Mouse (Mus musculus) G1E (cell line): ENCODE data around the gene Fry. TPM values are rescaled to one million over a fixed set of nuclear protein-coding genes. Genes with fewer than 3 reads are reported as not detected.

Experiments used
- ATAC-seq: 2 replicates; pipeline ENCODE4 v1.8.0; 2016; ENCODE audit warnings: mild to moderate bottlenecking; ENCODE audit not compliant: insufficient number of reproducible peaks, poor library complexity, low FRiP score, severe bottlenecking; ENCODE audit errors: extremely low read depth
- DNase-seq: peaks from one replicate; pipeline ENCODE4 v3.0.0; 2012; ENCODE audit warnings: low spot score
- H3K27me3 ChIP-seq: 2 replicates; pipeline ENCODE4 v1.6.1; 2012; ENCODE audit warnings: mild to moderate bottlenecking, low read length, inconsistent platforms; ENCODE audit not compliant: insufficient read depth
- H3K36me3 ChIP-seq: replicated peaks from 2 replicates; pipeline ENCODE3; 2012; ENCODE audit warnings: mild to moderate bottlenecking, inconsistent platforms
- H3K4me1 ChIP-seq: 2 replicates; pipeline ENCODE4 v1.6.1; 2012; ENCODE audit warnings: low read depth, low read length, inconsistent platforms, mixed read lengths; ENCODE audit not compliant: insufficient read depth
- H3K4me3 ChIP-seq: 2 replicates; pipeline ENCODE4 v1.5.1; 2012; ENCODE audit warnings: low read depth, mild to moderate bottlenecking, inconsistent platforms, low read length, moderate library complexity, mixed read lengths
- H3K9me3 ChIP-seq: replicated peaks from 2 replicates; pipeline ENCODE4 v1.6.1; 2012; ENCODE audit warnings: inconsistent platforms
- CTCF ChIP-seq: IDR thresholded peaks from 2 replicates; pipeline ENCODE4 v1.5.1; 2012; ENCODE audit warnings: low read depth, low read length, inconsistent platforms, mixed read lengths
- GATA1 ChIP-seq: IDR thresholded peaks from 2 replicates; pipeline ENCODE4 v1.6.1; 2012; ENCODE audit warnings: borderline replicate concordance, low read length, inconsistent platforms, mixed read lengths
- GATA2 ChIP-seq: IDR thresholded peaks from 2 replicates; pipeline ENCODE4 v1.6.1; 2012; ENCODE audit warnings: low read depth, low read length, inconsistent platforms, borderline replicate concordance
- POLR2AphosphoS5 ChIP-seq: IDR thresholded peaks from 2 replicates; pipeline ENCODE4 v1.6.1; 2012; ENCODE audit warnings: low read depth, low read length, inconsistent platforms; ENCODE audit not compliant: insufficient replicate concordance
- TAL1 ChIP-seq: conservative IDR thresholded peaks from 2 replicates; pipeline ENCODE4 v1.6.1; 2012; ENCODE audit warnings: low read depth, low read length, inconsistent platforms, mixed read lengths
- polyA plus RNA-seq: library from polyadenylated mRNA; stranded (reverse); fragments of >175 nt; gene quantifications from 2 replicates; pipeline ENCODE4 v1.2.3, GENCODE M21; 2012
- total RNA-seq, 2 experiments: library from RNA; stranded (forward) in 1 of 2; stranded (reverse) in 1 of 2; fragments of 200-1000 nt in 1 of 2; fragments of >200 nt in 1 of 2; fragmentation: Nextera tagmentation in 1 of 2; gene quantifications; 2 replicates each; pipeline ENCODE4 v1.2.3; 2014 to 2017

The Fry gene
- total and polyA plus RNA-seq, 3 experiments: 2.6 to 5.5 (median 2.7) TPM

DNA sequence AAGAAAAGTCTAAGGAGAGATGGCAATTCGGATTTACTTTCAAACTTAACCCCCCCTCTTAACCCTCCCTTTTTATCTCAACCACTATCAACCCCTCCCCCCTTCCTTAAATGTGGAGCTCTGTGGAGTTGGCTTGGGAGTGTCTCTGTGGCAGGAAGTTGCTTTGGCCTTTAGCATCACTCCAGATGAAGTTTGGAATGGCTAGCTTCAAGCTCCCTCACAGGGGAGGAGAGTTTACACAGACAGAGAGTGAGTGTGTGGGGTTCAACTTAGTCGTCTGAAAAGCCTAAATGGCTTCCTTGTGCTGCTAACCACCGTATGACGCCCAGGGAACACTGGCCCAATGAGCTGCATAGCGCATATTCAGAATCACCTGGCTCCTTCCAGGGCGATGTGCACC lies 145.2 kb downstream of the Fry start:
- H3K36me3 ChIP-seq: no peaks in the 10 kb centered on the region
- TF ChIP-seq GATA2: no peak
- TF ChIP-seq POLR2AphosphoS5: no peak
- no peak for TF ChIP-seq GATA1
- no peak for TF ChIP-seq TAL1
- no peak for TF ChIP-seq CTCF
- H3K27me3 ChIP-seq: no peaks in the 10 kb centered on the region
- H3K4me3 ChIP-seq: no peak overlapping the region
- H3K9me3 ChIP-seq: peaks cover 54% of the 10 kb centered on the region
- H3K4me1 ChIP-seq: no peaks in the 10 kb centered on the region
- DNase-seq (no peak), ATAC-seq (no peak)

DNA sequence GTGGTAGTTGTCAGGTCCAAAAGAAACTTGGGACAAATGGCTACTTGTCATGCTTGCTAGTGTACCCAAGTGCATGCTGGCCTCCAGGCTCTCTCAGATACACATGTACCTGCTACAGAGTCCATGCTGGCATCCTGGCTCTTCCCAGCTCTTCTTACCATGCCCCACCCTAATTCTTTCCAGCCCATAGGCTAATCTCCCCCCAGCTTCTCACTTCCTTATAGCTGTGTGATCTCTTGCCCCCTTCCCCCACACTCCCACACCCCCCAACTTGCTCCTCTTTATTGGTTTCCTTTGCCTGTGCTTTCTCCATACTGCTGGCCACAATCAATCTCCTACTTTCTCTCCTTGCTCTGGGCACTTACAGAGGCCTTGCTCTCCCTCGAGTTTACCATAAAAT lies 146.6 kb downstream of the Fry start:
- DNase-seq (no peak), ATAC-seq (no peak)
- no peaks in the 10 kb centered on the region for H3K27me3 ChIP-seq
- H3K4me1 ChIP-seq: no peaks in the 10 kb centered on the region
- peaks cover 52% of the 10 kb centered on the region for H3K9me3 ChIP-seq
- H3K4me3 ChIP-seq: no peak overlapping the region
- H3K36me3 ChIP-seq: no peaks in the 10 kb centered on the region
- TF ChIP-seq GATA1: no peak
- no peak for TF ChIP-seq POLR2AphosphoS5
- TF ChIP-seq GATA2: no peak
- TF ChIP-seq TAL1: no peak
- TF ChIP-seq CTCF: no peak

DNA sequence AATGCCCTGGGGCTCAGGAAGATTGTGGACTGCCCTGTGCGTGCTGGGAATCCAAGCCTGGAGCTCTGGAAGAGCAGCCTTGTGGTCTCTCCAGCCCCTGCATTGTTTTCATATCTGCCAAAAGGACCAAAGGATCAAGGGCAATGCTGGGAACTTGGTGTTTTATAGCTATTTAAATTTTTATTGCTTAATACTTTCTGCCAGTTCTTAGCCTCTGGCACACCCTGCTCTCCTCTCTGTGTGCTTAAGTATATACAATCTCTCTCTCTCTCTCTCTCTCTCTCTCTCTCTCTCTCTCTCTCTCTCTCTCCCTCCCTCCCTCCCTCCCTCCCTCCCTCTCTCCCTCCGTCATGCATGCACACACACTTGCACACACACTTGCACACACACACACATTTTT lies 147.5 kb downstream of the Fry start:
- DNase-seq (no peak), ATAC-seq (no peak)
- H3K4me1 ChIP-seq: no peaks in the 10 kb centered on the region
- peaks cover 54% of the 10 kb centered on the region for H3K9me3 ChIP-seq
- H3K27me3 ChIP-seq: no peaks in the 10 kb centered on the region
- H3K4me3 ChIP-seq: no peak overlapping the region
- TF ChIP-seq GATA1: no peak
- TF ChIP-seq GATA2: no peak
- no peak for TF ChIP-seq POLR2AphosphoS5
- TF ChIP-seq CTCF: no peak
- no peak for TF ChIP-seq TAL1
- no peaks in the 10 kb centered on the region for H3K36me3 ChIP-seq

DNA sequence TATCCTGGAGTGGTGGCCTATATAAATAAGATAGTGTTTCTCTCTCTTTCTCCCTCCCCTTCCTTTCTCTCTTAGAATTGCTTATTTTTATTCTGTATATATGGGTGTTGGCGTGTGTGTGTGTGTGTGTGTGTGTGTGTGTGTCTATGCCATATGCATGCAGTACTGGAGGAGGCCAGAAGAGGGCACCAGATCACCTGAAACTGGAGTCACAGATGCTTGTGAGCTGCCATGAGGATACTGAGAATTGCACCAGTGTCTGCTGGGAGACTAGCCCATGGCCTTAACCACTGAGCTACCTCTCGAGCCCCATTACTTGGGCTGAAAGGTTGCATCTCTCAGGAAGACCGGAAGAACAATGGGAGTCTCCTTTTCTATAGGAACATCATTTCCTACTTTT lies 149.8 kb downstream of the Fry start:
- Histone ChIP-seq H3K9me3 (peaks cover 51% of the 10 kb centered on the region), H3K36me3 (no peaks in the 10 kb centered on the region), H3K27me3 (no peaks in the 10 kb centered on the region), H3K4me3 (no peak overlapping the region), H3K4me1 (no peaks in the 10 kb centered on the region)
- ATAC-seq (no peak), DNase-seq (no peak)
- no peak for TF ChIP-seq GATA2
- no peak for TF ChIP-seq GATA1
- TF ChIP-seq POLR2AphosphoS5: no peak
- TF ChIP-seq CTCF: no peak
- no peak for TF ChIP-seq TAL1

DNA sequence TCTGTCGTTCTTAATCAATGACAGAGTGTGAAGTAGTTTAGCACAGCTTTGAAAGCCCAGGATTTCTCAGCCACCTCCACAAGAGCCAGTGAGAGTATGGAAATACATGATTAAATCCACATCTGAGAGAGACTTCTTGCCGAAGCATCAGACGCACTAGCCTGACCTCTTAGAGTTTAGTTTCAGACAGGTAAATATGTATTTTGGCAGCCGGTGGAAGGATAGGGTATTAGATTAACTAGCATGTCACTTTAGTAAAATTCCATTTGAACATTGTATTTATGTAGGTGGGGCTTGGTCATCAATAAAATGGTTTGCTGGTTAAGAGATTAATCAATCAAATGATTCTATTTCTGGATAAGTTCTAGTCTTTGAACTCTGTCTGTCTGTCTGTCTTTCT lies 152.0 kb downstream of the Fry start:
- peaks cover 47% of the 10 kb centered on the region for H3K9me3 ChIP-seq
- H3K4me3 ChIP-seq: no peak overlapping the region
- ATAC-seq: no peak
- DNase-seq: no peak
- TF ChIP-seq TAL1: no peak
- TF ChIP-seq GATA2: no peak
- no peak for TF ChIP-seq CTCF
- TF ChIP-seq POLR2AphosphoS5: no peak
- TF ChIP-seq GATA1: no peak
- H3K36me3 ChIP-seq: no peaks in the 10 kb centered on the region
- H3K27me3 ChIP-seq: no peaks in the 10 kb centered on the region
- H3K4me1 ChIP-seq: no peaks in the 10 kb centered on the region

DNA sequence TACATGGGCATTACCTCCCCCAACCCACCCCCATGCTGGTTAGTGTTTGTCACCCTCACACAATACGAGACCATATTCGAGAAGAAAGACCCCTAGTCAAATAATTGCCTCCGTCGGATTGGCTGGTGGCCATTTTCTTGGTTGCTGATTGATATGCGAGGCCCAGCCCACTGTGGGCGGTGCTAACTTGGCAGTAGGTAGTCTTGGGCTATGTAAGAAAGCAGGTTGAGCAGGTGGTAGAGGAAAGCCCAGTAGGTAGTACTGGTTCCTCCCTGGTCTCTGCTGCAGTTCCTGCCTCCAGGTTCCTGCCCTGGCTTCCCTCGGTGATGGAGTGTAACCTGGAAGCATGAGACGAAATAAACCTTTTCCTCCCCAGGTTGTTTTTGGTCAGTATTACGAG lies 153.7 kb downstream of the Fry start:
- Histone ChIP-seq H3K4me3 (no peak overlapping the region), H3K36me3 (no peaks in the 10 kb centered on the region), H3K9me3 (peaks cover 54% of the 10 kb centered on the region), H3K4me1 (no peaks in the 10 kb centered on the region), H3K27me3 (no peaks in the 10 kb centered on the region)
- TF ChIP-seq TAL1 (no peak), POLR2AphosphoS5 (no peak), CTCF (no peak), GATA2 (no peak), GATA1 (no peak)
- ATAC-seq (no peak), DNase-seq (no peak)

DNA sequence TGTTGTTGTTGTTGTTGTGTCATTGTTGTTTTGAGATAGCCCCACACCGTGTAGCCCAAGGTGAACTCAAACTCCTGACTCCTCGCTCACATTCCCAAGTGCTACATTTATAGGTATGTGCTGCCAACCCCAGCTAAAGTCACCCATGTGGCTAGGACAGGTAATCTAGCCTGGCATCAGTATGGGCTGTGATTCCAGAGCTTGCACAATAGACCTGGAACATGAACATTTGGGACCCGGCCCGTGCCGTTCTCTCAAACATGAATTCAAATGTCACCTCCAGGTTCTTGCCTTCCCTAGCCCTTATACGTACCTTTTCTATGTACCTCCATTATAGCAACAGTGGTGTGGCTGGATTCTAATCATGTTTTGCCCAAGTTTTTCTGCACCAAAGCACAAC lies 156.9 kb downstream of the Fry start:
- no peaks in the 10 kb centered on the region for H3K36me3 ChIP-seq
- no peaks in the 10 kb centered on the region for H3K4me1 ChIP-seq
- H3K9me3 ChIP-seq: peaks cover 54% of the 10 kb centered on the region
- DNase-seq: no peak
- H3K4me3 ChIP-seq: no peak overlapping the region
- H3K27me3 ChIP-seq: no peaks in the 10 kb centered on the region
- ATAC-seq: no peak
- TF ChIP-seq TAL1 (no peak), CTCF (no peak), GATA1 (no peak), GATA2 (no peak), POLR2AphosphoS5 (no peak)
